Mouse (Mus musculus) heart, adult 2 months (tissue): Measurements from ENCODE around the gene Car8. TPM values are rescaled to one million over a fixed set of nuclear protein-coding genes. Genes with fewer than 3 reads are reported as not detected.

Experiments
- DNase-seq, 2 experiments: peaks; one replicate each; pipeline ENCODE4 v3.0.0; 2021
- H3K27ac ChIP-seq: fragments of 200-600 bp; 2 replicates; pipeline ENCODE4 v1.8.1; 2022
- H3K27me3 ChIP-seq: fragments of 200-500 bp; 2 replicates; pipeline ENCODE4 v1.6.1; 2012; ENCODE audit warnings: mild to moderate bottlenecking, low read length, inconsistent platforms, mixed read lengths; ENCODE audit not compliant: control insufficient read depth, insufficient read depth
- H3K36me3 ChIP-seq: fragments of 200-500 bp; 2 replicates; pipeline ENCODE4 v1.6.1; 2012; ENCODE audit warnings: low read length, inconsistent platforms; ENCODE audit not compliant: control insufficient read depth, insufficient read depth
- H3K4me1 ChIP-seq: fragments of 200-500 bp; 2 replicates; pipeline ENCODE4 v1.6.1; 2011; ENCODE audit warnings: low read length; ENCODE audit not compliant: control insufficient read depth, insufficient read depth
- H3K4me3 ChIP-seq: fragments of 200-600 bp; 2 replicates; pipeline ENCODE4 v1.8.1; 2022
- H3K79me2 ChIP-seq: fragments of 200-500 bp; replicated peaks from 2 replicates; pipeline ENCODE4 v1.6.1; 2012; ENCODE audit warnings: mild to moderate bottlenecking, inconsistent platforms, low read length, moderate library complexity, mixed read lengths; ENCODE audit not compliant: control insufficient read depth, insufficient read depth
- H3K9ac ChIP-seq: fragments of 200-500 bp; 2 replicates; pipeline ENCODE4 v1.6.1; 2012; ENCODE audit warnings: low read depth, mild to moderate bottlenecking, control low read depth, inconsistent platforms, low read length, mixed read lengths
- CTCF ChIP-seq: fragments of 200-600 bp; IDR thresholded peaks from 2 replicates; pipeline ENCODE4 v1.8.1; 2022; ENCODE audit warnings: antibody characterized with exemption, mild to moderate bottlenecking, moderate library complexity
- EP300 ChIP-seq: fragments of 200-500 bp; IDR thresholded peaks from 2 replicates; pipeline ENCODE4 v1.6.1; 2011; ENCODE audit warnings: low read depth, low read length, control low read depth; ENCODE audit not compliant: insufficient read depth
- POLR2A ChIP-seq: fragments of 200-500 bp; IDR thresholded peaks from 2 replicates; pipeline ENCODE4 v1.6.1; 2011; ENCODE audit warnings: mild to moderate bottlenecking, low read depth, low read length, control low read depth; ENCODE audit not compliant: insufficient read depth
- WGBS: fragments of 180-500 bp; shearing (Covaris S2); methylation state at CpG from one replicate; pipeline ENCODE4 v1.1.7; 2018; 5-methylcytosine and 5-hydroxymethylcytosine counted together
- intact Hi-C: fragments of 180-260 bp; cut with DNase I; formaldehyde crosslinking; loops from one replicate; pipeline ENCODE4 v1.15.1; 2025
- polyA plus RNA-seq: library from polyadenylated mRNA; depleted of rRNA; stranded (reverse); fragments of >200 nt; gene quantifications from 2 replicates; pipeline ENCODE4 v1.2.3, GENCODE M21; 2012
- total RNA-seq, 2 experiments: library from RNA; stranded (reverse); gene quantifications; 2 replicates each; pipeline ENCODE4 v1.2.3; 2021

Gene Car8
- total and polyA plus RNA-seq, 3 experiments, result 3.3 to 12.1 (median 9.4) TPM

GRCm38 (mm10) chr4:8218004-8218403 lies 20.8 kb downstream of the Car8 start:
- no peaks in the 10 kb centered on the region for H3K27me3 ChIP-seq
- no peak overlapping the region for H3K4me3 ChIP-seq
- no peak overlapping the region for H3K27ac ChIP-seq
- 0 out of 2 replicates have a peak, but pooled peaks cover 2% of the 10 kb centered on the region for H3K4me1 ChIP-seq
- peaks cover 5% of the 10 kb centered on the region for H3K36me3 ChIP-seq
- no peaks in the 10 kb centered on the region for H3K79me2 ChIP-seq
- no peak for DNase-seq
- 28% methylated on average over 3 of the region's 3 CpGs for WGBS
- intact Hi-C loops, result no loop called here
- no peak overlapping the region for H3K9ac ChIP-seq
- TF ChIP-seq EP300 (no peak), CTCF (no peak), POLR2A (no peak)

DNA sequence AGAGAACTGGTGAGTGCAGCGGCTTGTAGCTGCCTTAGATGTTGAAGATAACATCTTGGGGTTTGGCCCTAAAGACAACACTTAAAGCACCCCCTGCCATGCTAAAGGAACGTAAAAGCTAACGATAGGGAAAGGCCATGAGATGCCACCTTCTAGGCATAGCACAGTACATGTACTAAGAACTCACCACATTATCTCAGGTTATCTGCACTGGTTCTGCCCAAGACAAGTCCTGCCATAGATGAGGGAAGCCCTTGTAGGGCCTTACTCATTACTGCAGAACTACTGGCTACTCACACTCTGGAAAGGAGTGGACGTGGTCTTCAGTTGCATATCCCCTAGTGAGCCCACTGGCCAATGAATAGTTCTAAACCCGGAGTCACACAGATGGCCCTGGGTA lies 21.6 kb downstream of the Car8 start:
- Histone ChIP-seq H3K27me3 (no peaks in the 10 kb centered on the region), H3K79me2 (no peaks in the 10 kb centered on the region), H3K9ac (no peak overlapping the region), H3K36me3 (peaks cover 10% of the 10 kb centered on the region), H3K4me3 (no peak overlapping the region), H3K27ac (no peak overlapping the region), H3K4me1 (peaks cover 2% of the 10 kb centered on the region; the same call in 1 of the 2 replicates)
- intact Hi-C loops, result no loop called here
- WGBS, result 86% methylated on average over 5 of the region's 5 CpGs
- no peak for DNase-seq
- TF ChIP-seq EP300 (no peak), POLR2A (no peak), CTCF (no peak)

- Histone ChIP-seq H3K36me3 (peaks cover 10% of the 10 kb centered on the region), H3K4me1 (peaks cover 2% of the 10 kb centered on the region; the same call in 1 of the 2 replicates), H3K9ac (no peak overlapping the region), H3K27me3 (no peaks in the 10 kb centered on the region), H3K4me3 (no peak overlapping the region), H3K79me2 (no peaks in the 10 kb centered on the region), H3K27ac (no peak overlapping the region)
- no peak for TF ChIP-seq POLR2A
- no peak for TF ChIP-seq CTCF
- no peak for TF ChIP-seq EP300
- WGBS, result 54% methylated on average over 6 of the region's 6 CpGs
- no peak for DNase-seq
- intact Hi-C loops, result no loop called here
Observed at GRCm38 (mm10) chr4:8216551-8216950, 22.3 kb downstream of the Car8 start.

- 52% methylated on average over 2 of the region's 2 CpGs for WGBS
- H3K9ac ChIP-seq, result no peak overlapping the region
- no peak for DNase-seq
- peaks cover 12% of the 10 kb centered on the region for H3K36me3 ChIP-seq
- H3K27ac ChIP-seq, result no peak overlapping the region; the same call in 1 of the 2 replicates
- no peak overlapping the region for H3K4me3 ChIP-seq
- TF ChIP-seq EP300, result no peak
- TF ChIP-seq CTCF, result no peak
- no peak for TF ChIP-seq POLR2A
- no peaks in the 10 kb centered on the region for H3K79me2 ChIP-seq
- H3K4me1 ChIP-seq, result peaks cover 1% of the 10 kb centered on the region
- intact Hi-C loops, result no loop called here
- H3K27me3 ChIP-seq, result no peaks in the 10 kb centered on the region
Observed at GRCm38 (mm10) chr4:8213661-8214060, 25.2 kb downstream of the Car8 start.

- TF ChIP-seq CTCF, result no peak
- no peak for TF ChIP-seq POLR2A
- no peak for TF ChIP-seq EP300
- no peak overlapping the region for H3K9ac ChIP-seq
- peaks cover 2% of the 10 kb centered on the region for H3K4me1 ChIP-seq
- no peak overlapping the region for H3K4me3 ChIP-seq
- peaks cover 12% of the 10 kb centered on the region for H3K36me3 ChIP-seq
- WGBS, result 54% methylated on average over 8 of the region's 8 CpGs
- H3K79me2 ChIP-seq, result no peaks in the 10 kb centered on the region
- no peaks in the 10 kb centered on the region for H3K27me3 ChIP-seq
- H3K27ac ChIP-seq, result peak overlapping the region; percentile 8
- intact Hi-C loops, result no loop called here
- DNase-seq, result no peak
Observed at GRCm38 (mm10) chr4:8212873-8213569, 25.8 kb downstream of the Car8 start.

- H3K27me3 ChIP-seq, result no peaks in the 10 kb centered on the region
- H3K4me1 ChIP-seq, result peaks cover 6% of the 10 kb centered on the region
- H3K27ac ChIP-seq, result no peak overlapping the region
- WGBS, result 100% methylated on average over 2 of the region's 2 CpGs
- intact Hi-C loops, result no loop called here
- H3K4me3 ChIP-seq, result no peak overlapping the region
- no peak for TF ChIP-seq EP300
- TF ChIP-seq CTCF, result no peak
- no peak for TF ChIP-seq POLR2A
- no peak for DNase-seq
- H3K79me2 ChIP-seq, result no peaks in the 10 kb centered on the region
- H3K36me3 ChIP-seq, result peaks cover 24% of the 10 kb centered on the region
- H3K9ac ChIP-seq, result no peak overlapping the region
Observed at GRCm38 (mm10) chr4:8210452-8210851, 28.4 kb downstream of the Car8 start.
